In the genomic region with DNA sequence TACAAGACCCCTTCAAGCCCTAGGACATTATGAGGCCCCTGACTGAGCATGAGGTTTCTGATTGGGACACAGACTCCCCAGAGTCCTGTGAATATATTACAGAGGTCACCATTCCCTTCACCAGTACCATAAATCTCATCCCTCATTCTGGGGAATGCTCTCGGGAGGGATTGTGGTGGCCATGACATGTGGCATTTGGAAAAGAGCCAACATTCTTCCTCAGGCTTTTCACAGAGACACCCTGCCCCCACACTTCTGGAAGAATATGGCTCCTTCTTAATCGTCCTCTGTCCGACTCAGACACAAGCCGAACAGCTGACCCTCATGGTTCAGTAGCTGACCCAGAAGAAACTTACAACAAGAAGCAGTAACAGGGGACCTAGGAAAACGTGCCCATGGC, we compare ENCODE assay signal across 10 mouse cellular contexts.
DNase-seq lines count a peak whose midpoint lies in the region; ATAC-seq and TF ChIP-seq lines count a peak whose summit lies in the region.
"Had no signal": no experiment of that assay in that cellular context is flagged by ENCODE, and none has a peak within 500 bp of the region (broad histone marks: within the 10 kb centered on the region; RNA-seq: fewer than 3 reads in every experiment).

No protein-coding gene starts in this region.

- H3K4me3 ChIP-seq in lung, embryonic 14.5 days (ENCODE audit: low read depth, low read length): no peak overlapping the region
- H3K4me3 ChIP-seq in lung, adult 2 months (replicated peaks; ENCODE audit: extremely low read depth, low read depth, low read length): no peak overlapping the region
- H3K4me3 ChIP-seq: left cerebral cortex, adult 2 months had no signal

- H3K27me3 ChIP-seq in lung, embryonic 14.5 days (ENCODE audit: insufficient read depth, low read length): no peaks in the 10 kb centered on the region

- no peak for TF ChIP-seq POLR2A in lung, adult 2 months (IDR thresholded peaks at IDR 0.05; ENCODE audit: borderline replicate concordance, extremely low read depth, low read depth, low read length)

- 0 out of 2 replicates have a peak, but pooled peaks cover 3% of the 10 kb centered on the region for H3K4me1 ChIP-seq in lung, embryonic 14.5 days (ENCODE audit: insufficient read depth)
- no peaks in the 10 kb centered on the region for H3K4me1 ChIP-seq in lung, adult 2 months (ENCODE audit: control insufficient read depth, insufficient read depth, low read length)

- no peaks in the 10 kb centered on the region for H3K36me3 ChIP-seq in lung, embryonic 14.5 days (ENCODE audit: insufficient read depth)

- no peak for TF ChIP-seq CTCF in lung, embryonic 14.5 days (IDR thresholded peaks at IDR 0.05; ENCODE audit: low read depth)
- no peak for TF ChIP-seq CTCF in lung, adult 2 months (IDR thresholded peaks at IDR 0.05; ENCODE audit: insufficient read depth, low read length)

- H3K9me3 ChIP-seq in lung, embryonic 14.5 days (ENCODE audit: low read depth, low read length): no peaks in the 10 kb centered on the region

- DNase-seq in lung, embryonic 14.5 days: peak; percentile 85
- DNase-seq in lung, adult 2 months: no peak
- peak; percentile 75 for DNase-seq in embryo, embryonic 10.5 days (ENCODE audit: low spot score)
- peak; percentile 37 for DNase-seq in kidney, adult 9 months
- DNase-seq in lung, postnatal 36 days: peak; percentile 15
- no peak for DNase-seq in layer of hippocampus, adult 11-12 months (ENCODE audit: low spot score)
- DNase-seq in gastrocnemius, postnatal 25 days: no peak

- H3K4me2 ChIP-seq in lung, embryonic 14.5 days: no peak overlapping the region
- H3K4me2 ChIP-seq: heart, embryonic 11.5 days had no signal

- no peak overlapping the region for H3K27ac ChIP-seq in lung, embryonic 14.5 days (ENCODE audit: low read depth)
- H3K27ac ChIP-seq: left cerebral cortex, adult 2 months; stomach, postnatal 0 days had no signal

- peak; percentile 69 for ATAC-seq in lung, embryonic 14.5 days (ENCODE audit: insufficient read depth)

- 25% methylated on average over 5 of the region's 5 CpGs for WGBS in lung, embryonic 14.5 days
- 57% methylated on average over 5 of the region's 5 CpGs for WGBS in lung, adult 2 months

- no peak overlapping the region for H3K9ac ChIP-seq in lung, embryonic 14.5 days

Comparison
In these comparisons a context has a peak if more than half of its experiments do, and no peak if none do; other contexts are left out.
1. DNase-seq: peak in lung, embryonic 14.5 days (single experiment), embryo, embryonic 10.5 days (single experiment), kidney, adult 9 months (single experiment) and lung, postnatal 36 days (single experiment); none in lung, adult 2 months (single experiment), layer of hippocampus, adult 11-12 months (single experiment) and gastrocnemius, postnatal 25 days (single experiment).